Mouse (Mus musculus) C3H10T1/2 (cell line): ENCODE results near the gene Shisa4. TPM values are rescaled to one million over a fixed set of nuclear protein-coding genes. Genes with fewer than 3 reads are reported as not detected.

Source experiments
- polyA plus RNA-seq, 2 experiments: library from polyadenylated mRNA; unstranded; fragments of >200 nt; fragmentation: generic; extraction: Trizol; gene quantifications; one replicate each; pipeline ENCODE4 v1.2.1; 2012; ENCODE audit warnings: missing spikeins in 2 of 2

Shisa4 gene
- 100 to 1,000 TPM in 1 of 2 experiments, 10 to 100 TPM in 1; 91.5 to 164 TPM for polyA plus RNA-seq

GRCm38 (mm10) chr1:135374868-135375581 is at the start of gene Shisa4:
Gene Shisa4, minus strand, starts transcription at chr1:135375237.

GRCm38 (mm10) chr1:135324571-135324970 is 50.5 kb downstream of the Shisa4 start, which contains the start of gene Lmod1:
Gene Lmod1, plus strand, starts transcription at chr1:135324807.

Other genes with a start within 250 kb of the Shisa4 start
- gene Ptpn7, start 242.5 kb downstream of the Shisa4 start, polyA plus RNA-seq = under 1 TPM; 0.02 to 0.05 TPM
- gene Arl8a, start 228.4 kb downstream of the Shisa4 start, polyA plus RNA-seq = 10 to 100 TPM; 18.0 to 55.7 TPM
- gene Gpr37l1, start 207.6 kb downstream of the Shisa4 start, polyA plus RNA-seq = under 1 TPM in 1 of 2 experiments, not detected in 1; 0.05 TPM
- under 1 TPM; 0.02 to 0.06 TPM for gene Elf3, start 116.7 kb downstream of the Shisa4 start, polyA plus RNA-seq
- 10 to 100 TPM; 42.3 to 67.9 TPM for gene Rnpep, start 91.2 kb downstream of the Shisa4 start, polyA plus RNA-seq
- 10 to 100 TPM; 82.4 to 84.5 TPM for gene Timm17a, start 61.5 kb downstream of the Shisa4 start, polyA plus RNA-seq
- 1 to 10 TPM in 1 of 2 experiments, under 1 TPM in 1; 0.20 to 7.0 TPM for gene Lmod1, start 50.4 kb downstream of the Shisa4 start, polyA plus RNA-seq
- gene Ipo9, start 55.3 kb upstream of the Shisa4 start, polyA plus RNA-seq = 10 to 100 TPM; 13.7 to 39.5 TPM
- gene Nav1, start 232.1 kb upstream of the Shisa4 start, polyA plus RNA-seq = 1 to 10 TPM; 1.9 to 7.0 TPM